In the genomic region with DNA sequence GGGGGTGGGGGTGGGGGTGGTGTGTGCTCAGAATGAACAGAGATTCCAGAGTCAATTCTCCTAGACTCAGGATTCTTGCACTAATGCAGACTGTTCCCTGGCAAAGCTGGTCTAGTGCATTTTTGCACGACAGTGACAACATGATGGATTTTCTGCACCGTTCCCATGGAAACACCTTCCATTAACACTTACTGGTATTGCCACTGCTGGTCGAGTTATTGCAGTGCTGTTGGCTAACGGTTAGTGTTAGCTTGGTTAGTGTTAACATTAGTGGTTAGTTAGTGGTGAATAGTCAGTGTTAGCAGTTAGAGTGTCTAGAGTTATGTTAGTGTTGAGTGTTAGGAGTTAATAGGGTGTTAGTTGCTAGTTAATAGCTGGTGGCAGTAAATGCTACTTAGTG, we compare ENCODE assay signal across 13 mouse cellular contexts. TPM values are rescaled to one million over a fixed set of nuclear protein-coding genes. Genes with fewer than 3 reads are reported as not detected.
A peak's percentile ranks its signal among the peaks of the same experiment; 100 is the strongest.
DNase-seq lines count a peak whose midpoint lies in the region; ATAC-seq lines count a peak whose summit lies in the region.
"Had no signal": no experiment of that assay in that cellular context is flagged by ENCODE, and none has a peak within 500 bp of the region (broad histone marks: within the 10 kb centered on the region; RNA-seq: fewer than 3 reads in every experiment).

No protein-coding gene starts in this region.

- H3K9ac ChIP-seq in midbrain, embryonic 14.5 days (replicated peaks; ENCODE audit: low read length), result no peak overlapping the region
- H3K9ac ChIP-seq in midbrain, embryonic 11.5 days (ENCODE audit: low read length), result no peak overlapping the region
- H3K9ac ChIP-seq in neural tube, embryonic 15.5 days (replicated peaks), result no peak overlapping the region
- H3K9ac ChIP-seq: heart, embryonic 12.5 days; liver, embryonic 13.5 days; midbrain, embryonic 12.5 days had no signal

- H3K27ac ChIP-seq in midbrain, embryonic 14.5 days (replicated peaks; ENCODE audit: low read depth, low read length), result no peak overlapping the region
- no peak overlapping the region for H3K27ac ChIP-seq in midbrain, embryonic 11.5 days (ENCODE audit: low read depth, low read length)
- H3K27ac ChIP-seq in neural tube, embryonic 15.5 days (replicated peaks), result peak overlapping the region; percentile 33; the same call in 1 of the 2 replicates
- H3K27ac ChIP-seq: liver, embryonic 13.5 days; midbrain, embryonic 12.5 days had no signal

- H3K36me3 ChIP-seq in midbrain, embryonic 14.5 days (ENCODE audit: control insufficient read depth, insufficient read depth, low read length), result no peaks in the 10 kb centered on the region
- no peaks in the 10 kb centered on the region for H3K36me3 ChIP-seq in midbrain, embryonic 11.5 days (ENCODE audit: control insufficient read depth, insufficient read depth, low read length)
- H3K36me3 ChIP-seq in neural tube, embryonic 15.5 days, result no peaks in the 10 kb centered on the region
- H3K36me3 ChIP-seq: G1E; heart, embryonic 12.5 days; liver, embryonic 13.5 days; midbrain, embryonic 12.5 days had no signal

- H3K9me3 ChIP-seq in midbrain, embryonic 14.5 days (ENCODE audit: control insufficient read depth, low read length), result no peaks in the 10 kb centered on the region
- no peaks in the 10 kb centered on the region for H3K9me3 ChIP-seq in midbrain, embryonic 11.5 days (ENCODE audit: control insufficient read depth, low read length)
- H3K9me3 ChIP-seq in neural tube, embryonic 15.5 days (replicated peaks), result no peaks in the 10 kb centered on the region
- H3K9me3 ChIP-seq: G1E; heart, embryonic 12.5 days; liver, embryonic 13.5 days; midbrain, embryonic 12.5 days had no signal

- H3K4me2 ChIP-seq in midbrain, embryonic 14.5 days (ENCODE audit: low read length), result no peak overlapping the region
- no peak overlapping the region for H3K4me2 ChIP-seq in midbrain, embryonic 11.5 days
- H3K4me2 ChIP-seq in neural tube, embryonic 15.5 days, result no peak overlapping the region
- H3K4me2 ChIP-seq: heart, embryonic 12.5 days; liver, embryonic 13.5 days; midbrain, embryonic 12.5 days had no signal

- DNase-seq in midbrain, embryonic 14.5 days, result peak; percentile 70
- DNase-seq in midbrain, embryonic 11.5 days (ENCODE audit: low spot score, missing footprints), result no peak
- peak; percentile 37 for DNase-seq in embryo, embryonic 9.5 days (ENCODE audit: extremely low spot score)
- DNase-seq in hindlimb bud, embryonic 11.5 days (ENCODE audit: extremely low spot score, low read depth, low spot score), result peak; percentile 42
- DNase-seq in ovary, postnatal 14 days (ENCODE audit: low spot score), result no peak
- no peak for DNase-seq in spleen, postnatal 36 days (ENCODE audit: low spot score in 2 of 2)

- H3K27me3 ChIP-seq in midbrain, embryonic 14.5 days (ENCODE audit: control insufficient read depth, insufficient read depth, low read length), result no peaks in the 10 kb centered on the region
- H3K27me3 ChIP-seq in midbrain, embryonic 11.5 days (ENCODE audit: control insufficient read depth, insufficient read depth, low read length), result no peaks in the 10 kb centered on the region
- no peaks in the 10 kb centered on the region for H3K27me3 ChIP-seq in neural tube, embryonic 15.5 days (replicated peaks)

- H3K4me3 ChIP-seq in midbrain, embryonic 14.5 days (replicated peaks; ENCODE audit: low read depth, low read length), result no peak overlapping the region
- H3K4me3 ChIP-seq in midbrain, embryonic 11.5 days (ENCODE audit: low read depth, low read length), result no peak overlapping the region
- H3K4me3 ChIP-seq in neural tube, embryonic 15.5 days (replicated peaks), result no peak overlapping the region
- H3K4me3 ChIP-seq: heart, embryonic 12.5 days; liver, embryonic 13.5 days; midbrain, embryonic 12.5 days had no signal

- peaks cover 21% of the 10 kb centered on the region for H3K4me1 ChIP-seq in midbrain, embryonic 14.5 days (ENCODE audit: control insufficient read depth, insufficient read depth, low read length)
- H3K4me1 ChIP-seq in midbrain, embryonic 11.5 days (ENCODE audit: control insufficient read depth, insufficient read depth, low read length), result peaks cover 10% of the 10 kb centered on the region
- H3K4me1 ChIP-seq in neural tube, embryonic 15.5 days, result peaks cover 36% of the 10 kb centered on the region
- H3K4me1 ChIP-seq: liver, embryonic 13.5 days had no signal

- ATAC-seq in midbrain, embryonic 14.5 days (ENCODE audit: low FRiP score, low TSS enrichment), result no peak
- no peak for ATAC-seq in midbrain, embryonic 11.5 days (ENCODE audit: low FRiP score)
- ATAC-seq in neural tube, embryonic 15.5 days (ENCODE audit: low FRiP score), result peak; percentile 65

- 42% methylated on average over 4 of the region's 4 CpGs for WGBS in midbrain, embryonic 14.5 days
- 65% methylated on average over 4 of the region's 4 CpGs for WGBS in midbrain, embryonic 11.5 days
- 8% methylated on average over 4 of the region's 4 CpGs for WGBS in neural tube, embryonic 15.5 days

RNA-seq across cellular contexts. Expression of a gene that starts 15.7 kb away (rescaled TPM):
- polyA plus RNA-seq in midbrain, embryonic 14.5 days (2014; fragmentation: Nextera tagmentation; extraction: Ambion mirVana), result not detected in 2 replicates
- not detected in 2 replicates for polyA plus RNA-seq in midbrain, embryonic 11.5 days (2014; fragmentation: Nextera tagmentation; extraction: Ambion mirVana)
- not detected in 2 replicates for polyA plus RNA-seq in neural tube, embryonic 15.5 days (2015; fragmentation: Nextera tagmentation; extraction: Ambion mirVana)
- polyA plus RNA-seq: G1E; heart, embryonic 12.5 days; kidney, embryonic 14.5 days; midbrain, embryonic 12.5 days; stomach, embryonic 14.5 days had no signal

RNA-seq across cellular contexts. Expression of a gene that starts 55.6 kb away (rescaled TPM):
- polyA plus RNA-seq in midbrain, embryonic 14.5 days (2014; fragmentation: Nextera tagmentation; extraction: Ambion mirVana), result 0.22 and 1.3 TPM in 2 replicates
- 0.38 and 0.48 TPM in 2 replicates for polyA plus RNA-seq in midbrain, embryonic 11.5 days (2014; fragmentation: Nextera tagmentation; extraction: Ambion mirVana)
- 7.4 and 11.5 TPM in 2 replicates for polyA plus RNA-seq in neural tube, embryonic 15.5 days (2015; fragmentation: Nextera tagmentation; extraction: Ambion mirVana)
- polyA plus RNA-seq: G1E had no signal

RNA-seq across cellular contexts. Expression of a gene that starts 60.0 kb away (rescaled TPM):
- polyA plus RNA-seq in midbrain, embryonic 14.5 days (2014; fragmentation: Nextera tagmentation; extraction: Ambion mirVana), result 50.2 and 52.7 TPM in 2 replicates
- 17.6 and 20.4 TPM in 2 replicates for polyA plus RNA-seq in midbrain, embryonic 11.5 days (2014; fragmentation: Nextera tagmentation; extraction: Ambion mirVana)
- polyA plus RNA-seq in neural tube, embryonic 15.5 days (2015; fragmentation: Nextera tagmentation; extraction: Ambion mirVana), result 51.1 and 55.5 TPM in 2 replicates
- polyA plus RNA-seq: G1E had no signal

Comparison
In these comparisons a context has a peak if more than half of its experiments do, and no peak if none do; other contexts are left out.
1. DNase-seq: peak in midbrain, embryonic 14.5 days (single experiment), embryo, embryonic 9.5 days (single experiment) and hindlimb bud, embryonic 11.5 days (single experiment); none in midbrain, embryonic 11.5 days (single experiment), ovary, postnatal 14 days (single experiment) and spleen, postnatal 36 days (0 of 2).